Mouse (Mus musculus): ENCODE measurements around the gene Slc22a22. TPM values are rescaled to one million over a fixed set of nuclear protein-coding genes. Genes with fewer than 3 reads are reported as not detected.

Slc22a22 gene
- not detected for total RNA-seq (2021)

GRCm38 (mm10) chr15:57477525-57477924 lies at the start of gene Slc22a22:
Gene Slc22a22 (minus strand): TSS chr15:57477625.
- intact Hi-C loops (cut with DNase I), result no loop called here
- no peak for DNase-seq (ENCODE audit: low spot score)

GRCm38 (mm10) chr15:57523510-57524298 lies 46.3 kb upstream of the Slc22a22 start:
- no peak for DNase-seq (ENCODE audit: low spot score)
- intact Hi-C loops (cut with DNase I), result no loop called here

GRCm38 (mm10) chr15:57522160-57522559 lies 44.7 kb upstream of the Slc22a22 start:
- no peak for DNase-seq (ENCODE audit: low spot score)
- intact Hi-C loops (cut with DNase I), result no loop called here

- DNase-seq (ENCODE audit: low spot score), result no peak
- intact Hi-C loops (cut with DNase I), result loop anchor here (2.0 to 5.0 kb wide), 3 partner anchors 812 to 1443 kb away; no protein-coding TSS in a partner anchor
Observed at GRCm38 (mm10) chr15:57509185-57510172, 32.1 kb upstream of the Slc22a22 start.

- intact Hi-C loops (cut with DNase I), result loop anchor here (2.0 to 5.0 kb wide), 3 partner anchors 811 to 1442 kb away; no protein-coding TSS in a partner anchor
- DNase-seq (ENCODE audit: low spot score), result no peak
Observed at GRCm38 (mm10) chr15:57508242-57509184, 31.1 kb upstream of the Slc22a22 start.

- intact Hi-C loops (cut with DNase I), result no loop called here
Observed at GRCm38 (mm10) chr15:57504126-57504705, 26.8 kb upstream of the Slc22a22 start.

GRCm38 (mm10) chr15:57503656-57504055 lies 26.2 kb upstream of the Slc22a22 start:
- DNase-seq (ENCODE audit: low spot score), result no peak
- intact Hi-C loops (cut with DNase I), result no loop called here

More at GRCm38 (mm10) chr15:57504126-57504705, 26.8 kb upstream of the Slc22a22 start:
- DNase-seq (ENCODE audit: low spot score), result no peak

GRCm38 (mm10) chr15:57501559-57501958 lies 24.1 kb upstream of the Slc22a22 start:
- intact Hi-C loops (cut with DNase I), result no loop called here
- DNase-seq (ENCODE audit: low spot score), result no peak

- no peak for DNase-seq (ENCODE audit: low spot score)
- intact Hi-C loops (cut with DNase I), result no loop called here
Observed at GRCm38 (mm10) chr15:57496106-57496505, 18.7 kb upstream of the Slc22a22 start.

- no peak for DNase-seq (ENCODE audit: low spot score)
- intact Hi-C loops (cut with DNase I), result no loop called here
Observed at GRCm38 (mm10) chr15:57482509-57482908, 5.1 kb upstream of the Slc22a22 start.

- intact Hi-C loops (cut with DNase I), result no loop called here
- no peak for DNase-seq (ENCODE audit: low spot score)
Observed at GRCm38 (mm10) chr15:57471648-57472047, 5.8 kb downstream of the Slc22a22 start.

- intact Hi-C loops (cut with DNase I), result no loop called here
Observed at GRCm38 (mm10) chr15:57465996-57466395, 11.4 kb downstream of the Slc22a22 start.

GRCm38 (mm10) chr15:57465061-57465460 lies 12.4 kb downstream of the Slc22a22 start:
- intact Hi-C loops (cut with DNase I), result no loop called here

More at GRCm38 (mm10) chr15:57465996-57466395, 11.4 kb downstream of the Slc22a22 start:
- DNase-seq (ENCODE audit: low spot score), result no peak

GRCm38 (mm10) chr15:57464066-57464465 lies 13.4 kb downstream of the Slc22a22 start:
- no peak for DNase-seq (ENCODE audit: low spot score)
- intact Hi-C loops (cut with DNase I), result no loop called here

More at GRCm38 (mm10) chr15:57465061-57465460, 12.4 kb downstream of the Slc22a22 start:
- DNase-seq (ENCODE audit: low spot score), result no peak

GRCm38 (mm10) chr15:57461284-57461683 lies 16.1 kb downstream of the Slc22a22 start:
- DNase-seq (ENCODE audit: low spot score), result no peak
- intact Hi-C loops (cut with DNase I), result no loop called here

- no peak for DNase-seq (ENCODE audit: low spot score)
- intact Hi-C loops (cut with DNase I), result no loop called here
Observed at GRCm38 (mm10) chr15:57457374-57457773, 20.1 kb downstream of the Slc22a22 start.

- intact Hi-C loops (cut with DNase I), result no loop called here
- no peak for DNase-seq (ENCODE audit: low spot score)
Observed at GRCm38 (mm10) chr15:57434710-57435404, 42.6 kb downstream of the Slc22a22 start.

GRCm38 (mm10) chr15:57408498-57408897 lies 68.9 kb downstream of the Slc22a22 start:
- DNase-seq (ENCODE audit: low spot score), result no peak
- intact Hi-C loops (cut with DNase I), result no loop called here
